Mouse (Mus musculus) olfactory bulb, adult 2 months (tissue): Measurements from ENCODE around the gene Pop5. TPM values are rescaled to one million over a fixed set of nuclear protein-coding genes. Genes with fewer than 3 reads are reported as not detected.

Experiments
- H3K27ac ChIP-seq: fragments of 200-500 bp; 2 replicates; pipeline ENCODE4 v1.5.1; 2012; ENCODE audit warnings: low read depth, low read length; ENCODE audit not compliant: insufficient read depth
- H3K4me1 ChIP-seq: fragments of 200-500 bp; 2 replicates; pipeline ENCODE4 v1.6.1; 2012; ENCODE audit warnings: low read length; ENCODE audit not compliant: control insufficient read depth, insufficient read depth
- H3K4me3 ChIP-seq: fragments of 200-500 bp; 2 replicates; pipeline ENCODE4 v1.5.1; 2012; ENCODE audit warnings: mild to moderate bottlenecking, low read depth, low read length, moderate library complexity; ENCODE audit not compliant: insufficient read depth
- CTCF ChIP-seq: fragments of 200-500 bp; IDR thresholded peaks from 2 replicates; pipeline ENCODE4 v1.5.1; 2012; ENCODE audit warnings: low read depth, mild to moderate bottlenecking, low read length, moderate library complexity; ENCODE audit not compliant: insufficient read depth
- POLR2A ChIP-seq: fragments of 200-500 bp; IDR thresholded peaks from 2 replicates; pipeline ENCODE4 v1.6.1; 2012; ENCODE audit warnings: mild to moderate bottlenecking, low read depth, low read length, moderate library complexity; ENCODE audit not compliant: insufficient read depth
- WGBS: fragments of 180-500 bp; shearing (Covaris S2); methylation state at CpG from one replicate; pipeline ENCODE4 v1.1.7; 2018; 5-methylcytosine and 5-hydroxymethylcytosine counted together
- polyA plus RNA-seq: library from polyadenylated mRNA; stranded (reverse); fragments of >200 nt; gene quantifications from 2 replicates; pipeline ENCODE4 v1.2.4, GENCODE M21; 2012; ENCODE audit warnings: low replicate concordance; ENCODE audit not compliant: missing spikeins, insufficient read depth, insufficient read length

The Pop5 gene
- polyA plus RNA-seq, 1 experiment = not detected

DNA sequence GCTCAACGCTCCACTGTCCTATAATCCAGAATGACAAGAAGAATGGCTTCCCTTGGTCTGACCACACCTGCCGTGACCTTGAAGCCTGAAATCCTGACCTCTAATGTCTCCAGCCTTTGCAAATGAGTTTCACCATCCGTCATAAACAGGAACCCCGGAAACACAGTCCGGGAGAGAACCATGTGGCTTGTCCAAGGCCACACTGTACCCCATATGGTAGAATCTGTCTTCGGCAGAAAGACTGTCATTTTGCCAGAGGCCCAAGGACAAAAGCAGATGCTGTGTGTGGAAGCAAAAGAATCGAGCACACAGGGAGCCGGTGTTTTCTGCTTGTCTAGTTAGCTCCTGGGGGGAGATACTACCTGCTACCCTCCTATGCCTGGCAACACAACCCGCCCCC, 23.2 kb upstream of the Pop5 start:
- Histone ChIP-seq H3K4me3 (no peak overlapping the region), H3K27ac (no peak overlapping the region), H3K4me1 (peaks cover 16% of the 10 kb centered on the region)
- 81% methylated on average over 9 of the region's 9 CpGs for WGBS
- no peak for TF ChIP-seq CTCF
- TF ChIP-seq POLR2A = no peak

- Histone ChIP-seq H3K4me1 (peaks cover 16% of the 10 kb centered on the region), H3K4me3 (no peak overlapping the region), H3K27ac (no peak overlapping the region)
- WGBS = 48% methylated on average over 4 of the region's 4 CpGs
- TF ChIP-seq CTCF = no peak
Observed at GRCm38 (mm10) chr5:115212861-115213260, 22.8 kb upstream of the Pop5 start.

GRCm38 (mm10) chr5:115214864-115215263, 20.8 kb upstream of the Pop5 start:
- Histone ChIP-seq H3K4me1 (peaks cover 16% of the 10 kb centered on the region), H3K4me3 (peak overlapping the region; percentile 65), H3K27ac (peak overlapping the region; percentile 93)
- 0 out of 2 replicates have a peak, but pooled peaks have one; percentile 20 for TF ChIP-seq POLR2A
- no peak for TF ChIP-seq CTCF
- WGBS = under 1% methylated on average over 17 of the region's 17 CpGs

GRCm38 (mm10) chr5:115215273-115216185, 20.1 kb upstream of the Pop5 start:
- 27% methylated on average over 27 of the region's 27 CpGs for WGBS
- Histone ChIP-seq H3K4me3 (peak overlapping the region; percentile 65; the same call in 1 of the 2 replicates), H3K27ac (peak overlapping the region; percentile 93), H3K4me1 (peaks cover 16% of the 10 kb centered on the region)
- TF ChIP-seq POLR2A = no peak
- no peak for TF ChIP-seq CTCF

DNA sequence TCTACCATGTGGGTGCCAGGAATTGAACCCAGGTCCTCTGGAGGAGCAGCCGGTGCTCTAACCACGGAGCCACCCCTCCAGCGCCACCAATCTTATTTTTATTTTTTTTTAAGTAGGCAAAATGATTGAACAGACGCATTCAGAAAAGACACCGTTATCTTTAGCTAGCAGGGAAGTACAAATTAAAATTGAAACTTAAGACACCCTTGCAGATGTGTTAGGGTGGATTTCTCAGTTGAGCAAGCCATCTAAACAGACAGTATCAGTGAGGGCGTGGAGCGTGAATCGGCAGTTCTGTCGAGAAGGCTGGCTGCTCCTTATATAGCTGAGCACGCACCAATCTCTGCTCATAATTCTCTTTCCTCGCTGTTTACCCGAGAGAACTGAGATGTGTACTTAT, 17.6 kb upstream of the Pop5 start:
- WGBS = 76% methylated on average over 12 of the region's 12 CpGs
- TF ChIP-seq CTCF (no peak), POLR2A (no peak)
- Histone ChIP-seq H3K27ac (no peak overlapping the region), H3K4me3 (no peak overlapping the region), H3K4me1 (peaks cover 26% of the 10 kb centered on the region)

GRCm38 (mm10) chr5:115220931-115221640, 14.6 kb upstream of the Pop5 start:
- WGBS = 38% methylated on average over 13 of the region's 13 CpGs
- TF ChIP-seq POLR2A (no peak), CTCF (no peak)
- no peak overlapping the region for H3K27ac ChIP-seq
- no peak overlapping the region for H3K4me3 ChIP-seq
- peaks cover 10% of the 10 kb centered on the region for H3K4me1 ChIP-seq

DNA sequence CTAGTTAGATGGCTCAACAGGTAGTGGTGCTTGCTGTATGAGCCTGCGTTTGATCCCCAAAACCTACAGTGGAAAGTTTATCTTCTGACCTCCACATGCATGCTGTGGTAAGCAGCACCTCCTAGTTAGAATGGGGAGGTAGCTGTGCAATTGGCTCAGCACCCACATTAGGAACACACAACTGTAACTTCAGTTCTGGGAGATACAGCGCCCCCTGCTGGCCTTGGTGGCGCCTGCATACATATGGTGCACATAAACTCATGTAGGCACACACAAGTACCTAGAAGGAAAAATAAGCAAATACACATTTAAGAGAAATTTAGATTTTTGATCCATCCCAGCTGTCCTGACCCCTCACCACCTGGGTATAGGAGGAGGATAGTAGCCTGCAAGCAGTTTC, 13.2 kb upstream of the Pop5 start:
- Histone ChIP-seq H3K4me1 (peaks cover 10% of the 10 kb centered on the region), H3K27ac (no peak overlapping the region), H3K4me3 (no peak overlapping the region)
- WGBS = 82% methylated on average over 3 of the region's 3 CpGs
- no peak for TF ChIP-seq POLR2A
- no peak for TF ChIP-seq CTCF

DNA sequence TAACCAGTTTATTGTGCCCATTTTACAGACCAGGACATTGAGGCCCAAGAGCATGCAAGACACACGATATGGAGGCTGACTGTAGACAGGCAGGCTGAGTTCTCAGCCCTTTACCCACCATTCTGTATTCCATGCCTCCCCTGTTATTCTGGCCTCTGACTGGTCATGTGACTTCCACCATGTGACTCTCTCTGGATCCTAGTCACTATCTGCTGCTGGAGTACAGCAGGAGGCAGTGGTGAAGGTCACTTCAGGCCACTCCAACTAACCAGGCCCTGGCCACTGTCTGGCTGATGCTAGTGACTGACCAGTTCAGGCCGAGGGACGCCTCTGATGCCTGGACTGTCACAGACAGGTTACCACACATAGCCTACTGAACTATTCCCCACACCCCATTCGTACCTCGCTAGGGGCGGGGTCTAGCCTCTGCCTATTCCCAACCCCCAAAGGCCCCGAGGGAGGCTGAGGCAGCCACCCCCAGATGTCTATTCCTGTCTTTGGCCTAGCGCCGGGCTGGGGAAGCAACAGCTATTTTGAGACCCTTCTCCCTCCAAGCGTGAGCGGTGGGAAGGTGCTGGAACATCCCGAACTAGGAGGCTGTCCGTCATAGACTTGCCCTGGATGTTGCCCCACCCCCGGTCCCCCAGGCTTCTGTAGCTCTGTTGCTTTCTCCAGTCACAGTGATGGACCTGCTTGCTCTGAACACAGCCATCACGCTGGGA, 4.6 kb upstream of the Pop5 start:
- Histone ChIP-seq H3K4me3 (no peak overlapping the region), H3K4me1 (peaks cover 22% of the 10 kb centered on the region), H3K27ac (no peak overlapping the region)
- 39% methylated on average over 15 of the region's 15 CpGs for WGBS
- no peak for TF ChIP-seq CTCF
- no peak for TF ChIP-seq POLR2A

GRCm38 (mm10) chr5:115231552-115232120, 4.0 kb upstream of the Pop5 start:
- TF ChIP-seq POLR2A (no peak), CTCF (no peak)
- no peak overlapping the region for H3K4me3 ChIP-seq

More at GRCm38 (mm10) chr5:115231552-115232120, 4.0 kb upstream of the Pop5 start:
- 30% methylated on average over 16 of the region's 16 CpGs for WGBS
- H3K4me1 ChIP-seq = peaks cover 22% of the 10 kb centered on the region
- no peak overlapping the region for H3K27ac ChIP-seq
